Mouse (Mus musculus) liver, embryonic 15.5 days (tissue): ENCODE measurements at regions not wholly inside any gene's neighbourhood (a gene's known extent, or its start where the extent isn't known, plus 50 kb on each side); places are given as distances from the start of the nearest gene placed in this dataset.
A peak's percentile ranks its signal among the peaks of the same experiment; 100 is the strongest.

Source experiments
- ATAC-seq: fragments of 200-750 bp; cut with Nextera tagmentation; 2 replicates; pipeline ENCODE4 v1.8.0; 2017; ENCODE audit warnings: moderate number of reproducible peaks, mild to moderate bottlenecking, moderate library complexity; ENCODE audit not compliant: insufficient read depth
- H3K27ac ChIP-seq: fragments of 300-500 bp; sonication (generic); replicated peaks from 2 replicates; pipeline ENCODE4 v1.5.1; 2015; ENCODE audit warnings: mild to moderate bottlenecking, inconsistent platforms
- H3K27me3 ChIP-seq: fragments of 300-500 bp; sonication (generic); 2 replicates; pipeline ENCODE4 v1.6.1; 2015; ENCODE audit warnings: mild to moderate bottlenecking, inconsistent platforms
- H3K36me3 ChIP-seq: fragments of 300-500 bp; sonication (generic); replicated peaks from 2 replicates; pipeline ENCODE4 v1.6.1; 2015; ENCODE audit warnings: moderate library complexity, mild to moderate bottlenecking, inconsistent platforms
- H3K4me1 ChIP-seq: fragments of 300-500 bp; sonication (generic); replicated peaks from 2 replicates; pipeline ENCODE4 v1.6.1; 2015; ENCODE audit warnings: inconsistent platforms
- H3K4me2 ChIP-seq: fragments of 300-500 bp; sonication (generic); 2 replicates; pipeline ENCODE4 v1.6.1; 2015; ENCODE audit warnings: moderate library complexity, mild to moderate bottlenecking, inconsistent platforms
- H3K4me3 ChIP-seq: fragments of 300-500 bp; sonication (generic); replicated peaks from 2 replicates; pipeline ENCODE4 v1.5.1; 2015; ENCODE audit warnings: mild to moderate bottlenecking, inconsistent platforms
- H3K9ac ChIP-seq: fragments of 300-500 bp; sonication (generic); 2 replicates; pipeline ENCODE4 v1.6.1; 2015; ENCODE audit warnings: moderate library complexity, mild to moderate bottlenecking, inconsistent platforms
- H3K9me3 ChIP-seq: fragments of 300-500 bp; sonication (generic); replicated peaks from 2 replicates; pipeline ENCODE4 v1.6.1; 2016; ENCODE audit warnings: inconsistent platforms
- WGBS: fragments of 180-500 bp; shearing (Covaris S2); methylation state at CpG from one replicate; pipeline ENCODE4 v1.1.7; 2015; ENCODE audit warnings: mixed read lengths; ENCODE audit not compliant: insufficient replicate concordance; 5-methylcytosine and 5-hydroxymethylcytosine counted together

DNA sequence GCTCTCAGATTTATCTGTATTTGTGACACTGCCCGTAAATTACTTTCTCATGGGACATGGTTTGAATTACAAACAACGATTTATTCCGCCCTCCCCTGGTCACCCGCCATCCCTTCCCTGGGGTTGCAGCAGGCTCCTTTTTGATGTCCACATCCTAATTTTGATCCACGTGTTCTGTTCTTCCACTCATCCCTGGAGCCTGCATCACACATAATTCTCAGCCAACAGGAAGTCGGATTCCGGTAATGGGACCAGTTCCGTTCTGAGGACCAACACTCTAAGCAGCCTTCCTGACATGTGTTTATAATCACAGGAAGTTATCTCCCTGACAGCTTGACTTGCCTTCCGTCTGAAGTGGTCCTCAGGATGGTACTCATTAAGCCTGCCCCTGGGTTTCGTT is 399.6 kb upstream of the Jarid2 start:
- H3K27me3 ChIP-seq, result no peaks in the 10 kb centered on the region
- H3K4me2 ChIP-seq, result no peak overlapping the region
- no peaks in the 10 kb centered on the region for H3K4me1 ChIP-seq
- no peak for ATAC-seq
- H3K9ac ChIP-seq, result no peak overlapping the region
- 38% methylated on average over 10 of the region's 10 CpGs for WGBS
- no peaks in the 10 kb centered on the region for H3K36me3 ChIP-seq
- H3K27ac ChIP-seq, result no peak overlapping the region
- no peak overlapping the region for H3K4me3 ChIP-seq
- H3K9me3 ChIP-seq, result no peaks in the 10 kb centered on the region

GRCm38 (mm10) chr13:44332716-44333240 is 396.5 kb upstream of the Jarid2 start:
- Histone ChIP-seq H3K9ac (no peak overlapping the region), H3K9me3 (no peaks in the 10 kb centered on the region), H3K4me2 (no peak overlapping the region), H3K36me3 (no peaks in the 10 kb centered on the region), H3K4me3 (no peak overlapping the region), H3K27ac (no peak overlapping the region), H3K4me1 (no peaks in the 10 kb centered on the region), H3K27me3 (no peaks in the 10 kb centered on the region)
- WGBS, result 64% methylated on average over 11 of the region's 11 CpGs
- no peak for ATAC-seq

- Histone ChIP-seq H3K4me3 (no peak overlapping the region), H3K4me2 (no peak overlapping the region), H3K27me3 (no peaks in the 10 kb centered on the region), H3K9ac (no peak overlapping the region), H3K4me1 (peaks cover 10% of the 10 kb centered on the region), H3K9me3 (no peaks in the 10 kb centered on the region), H3K36me3 (no peaks in the 10 kb centered on the region), H3K27ac (no peak overlapping the region)
- ATAC-seq, result peak; percentile 80
- 19% methylated on average over 6 of the region's 6 CpGs for WGBS
These were observed 390.1 kb upstream of the Jarid2 start for GRCm38 (mm10) chr13:44339061-44339741.

GRCm38 (mm10) chr13:44345094-44345493 is 384.2 kb upstream of the Jarid2 start:
- Histone ChIP-seq H3K9me3 (no peaks in the 10 kb centered on the region), H3K4me3 (no peak overlapping the region), H3K36me3 (no peaks in the 10 kb centered on the region), H3K27ac (no peak overlapping the region), H3K4me1 (no peaks in the 10 kb centered on the region; the same call in 1 of the 2 replicates), H3K9ac (no peak overlapping the region), H3K4me2 (no peak overlapping the region), H3K27me3 (no peaks in the 10 kb centered on the region)
- no peak for ATAC-seq
- 76% methylated on average over 6 of the region's 6 CpGs for WGBS

DNA sequence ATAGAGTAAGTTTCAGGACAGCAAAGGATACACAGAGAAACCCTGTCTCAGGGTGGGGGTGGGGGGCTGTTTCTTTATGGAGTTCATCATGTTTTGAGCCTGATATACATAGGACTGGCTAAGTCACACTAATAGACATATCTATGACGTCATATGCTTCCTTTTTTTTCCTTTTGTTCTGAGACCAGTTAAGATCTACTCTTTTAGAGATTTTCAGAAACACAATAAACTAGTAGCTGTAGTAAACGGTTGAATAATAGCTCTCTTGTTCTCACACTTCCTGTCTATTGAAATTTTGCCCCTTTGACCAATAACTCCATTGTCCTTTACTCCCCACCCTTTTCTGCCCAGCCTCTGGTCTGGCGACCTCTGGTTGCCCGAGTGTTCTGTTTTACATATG is 382.6 kb upstream of the Jarid2 start:
- H3K9me3 ChIP-seq, result no peaks in the 10 kb centered on the region
- H3K4me1 ChIP-seq, result no peaks in the 10 kb centered on the region
- no peak overlapping the region for H3K4me2 ChIP-seq
- no peak overlapping the region for H3K9ac ChIP-seq
- H3K27me3 ChIP-seq, result no peaks in the 10 kb centered on the region
- ATAC-seq, result no peak
- no peak overlapping the region for H3K27ac ChIP-seq
- WGBS, result 51% methylated on average over 4 of the region's 4 CpGs
- H3K36me3 ChIP-seq, result no peaks in the 10 kb centered on the region
- H3K4me3 ChIP-seq, result no peak overlapping the region

- WGBS, result 64% methylated on average over 9 of the region's 9 CpGs
- Histone ChIP-seq H3K9ac (no peak overlapping the region), H3K4me3 (no peak overlapping the region), H3K9me3 (no peaks in the 10 kb centered on the region), H3K36me3 (no peaks in the 10 kb centered on the region), H3K27me3 (no peaks in the 10 kb centered on the region), H3K27ac (no peak overlapping the region), H3K4me1 (no peaks in the 10 kb centered on the region), H3K4me2 (no peak overlapping the region)
- ATAC-seq, result no peak
These were observed 381.6 kb upstream of the Jarid2 start for GRCm38 (mm10) chr13:44347662-44348061.

GRCm38 (mm10) chr13:44353899-44354298 is 375.4 kb upstream of the Jarid2 start:
- Histone ChIP-seq H3K4me2 (no peak overlapping the region), H3K4me1 (no peaks in the 10 kb centered on the region), H3K27ac (no peak overlapping the region), H3K9me3 (no peaks in the 10 kb centered on the region), H3K4me3 (no peak overlapping the region), H3K36me3 (no peaks in the 10 kb centered on the region), H3K27me3 (no peaks in the 10 kb centered on the region), H3K9ac (no peak overlapping the region)
- no peak for ATAC-seq
- WGBS, result 43% methylated on average over 9 of the region's 9 CpGs

DNA sequence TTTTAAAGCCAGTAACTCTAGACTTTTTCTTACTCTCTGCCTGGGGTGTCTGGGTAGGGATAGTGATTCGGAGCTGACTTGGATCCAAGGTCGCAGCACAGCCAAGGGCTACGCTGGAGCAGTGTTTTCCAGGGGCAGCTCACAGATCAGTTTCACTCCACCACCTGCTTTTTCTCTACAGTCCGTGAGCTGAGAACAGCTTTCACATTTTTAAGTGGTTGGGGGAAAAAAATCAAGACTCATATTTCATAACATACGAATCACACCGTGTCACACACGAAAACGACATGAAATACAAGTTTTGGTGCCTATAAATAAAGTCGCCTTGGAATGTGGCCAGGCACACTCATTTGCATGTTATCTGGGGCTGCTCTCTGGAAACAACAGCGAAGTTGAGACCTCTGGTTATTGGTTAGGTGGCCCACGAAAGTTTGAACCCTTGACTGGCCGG is 373.5 kb upstream of the Jarid2 start:
- H3K4me3 ChIP-seq, result no peak overlapping the region
- no peaks in the 10 kb centered on the region for H3K4me1 ChIP-seq
- H3K4me2 ChIP-seq, result no peak overlapping the region
- no peaks in the 10 kb centered on the region for H3K36me3 ChIP-seq
- H3K27ac ChIP-seq, result no peak overlapping the region
- no peak overlapping the region for H3K9ac ChIP-seq
- H3K9me3 ChIP-seq, result no peaks in the 10 kb centered on the region
- ATAC-seq, result no peak
- WGBS, result 44% methylated on average over 12 of the region's 12 CpGs
- no peaks in the 10 kb centered on the region for H3K27me3 ChIP-seq

GRCm38 (mm10) chr13:44356981-44357380 is 372.3 kb upstream of the Jarid2 start:
- no peak overlapping the region for H3K9ac ChIP-seq
- ATAC-seq, result no peak
- no peaks in the 10 kb centered on the region for H3K4me1 ChIP-seq
- H3K4me3 ChIP-seq, result no peak overlapping the region
- 78% methylated on average over 11 of the region's 11 CpGs for WGBS
- H3K4me2 ChIP-seq, result no peak overlapping the region
- no peaks in the 10 kb centered on the region for H3K9me3 ChIP-seq
- no peak overlapping the region for H3K27ac ChIP-seq
- no peaks in the 10 kb centered on the region for H3K27me3 ChIP-seq
- H3K36me3 ChIP-seq, result no peaks in the 10 kb centered on the region

DNA sequence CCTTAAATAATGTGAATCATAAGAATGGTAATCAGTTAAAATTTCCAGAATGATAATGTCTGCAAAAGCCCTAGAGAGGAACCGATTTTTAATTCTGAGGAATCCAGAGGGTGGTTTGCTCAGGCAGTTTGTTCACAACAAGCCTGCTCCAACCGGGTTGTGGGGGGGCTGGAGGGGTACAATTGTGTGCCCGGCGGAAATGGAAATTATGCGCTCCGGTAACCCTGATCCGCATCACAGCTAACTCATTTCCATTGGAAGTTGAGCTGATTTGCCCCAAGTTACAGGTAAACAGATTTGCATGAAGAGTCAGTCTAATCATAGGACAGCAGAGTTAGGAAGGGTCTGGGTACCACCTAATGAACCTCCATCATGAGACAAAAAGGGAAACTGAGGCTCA is 369.9 kb upstream of the Jarid2 start:
- H3K4me1 ChIP-seq, result no peaks in the 10 kb centered on the region
- no peak overlapping the region for H3K9ac ChIP-seq
- H3K4me3 ChIP-seq, result no peak overlapping the region
- 69% methylated on average over 7 of the region's 7 CpGs for WGBS
- no peak overlapping the region for H3K4me2 ChIP-seq
- ATAC-seq, result no peak
- H3K9me3 ChIP-seq, result no peaks in the 10 kb centered on the region
- H3K36me3 ChIP-seq, result no peaks in the 10 kb centered on the region
- no peaks in the 10 kb centered on the region for H3K27me3 ChIP-seq
- no peak overlapping the region for H3K27ac ChIP-seq

DNA sequence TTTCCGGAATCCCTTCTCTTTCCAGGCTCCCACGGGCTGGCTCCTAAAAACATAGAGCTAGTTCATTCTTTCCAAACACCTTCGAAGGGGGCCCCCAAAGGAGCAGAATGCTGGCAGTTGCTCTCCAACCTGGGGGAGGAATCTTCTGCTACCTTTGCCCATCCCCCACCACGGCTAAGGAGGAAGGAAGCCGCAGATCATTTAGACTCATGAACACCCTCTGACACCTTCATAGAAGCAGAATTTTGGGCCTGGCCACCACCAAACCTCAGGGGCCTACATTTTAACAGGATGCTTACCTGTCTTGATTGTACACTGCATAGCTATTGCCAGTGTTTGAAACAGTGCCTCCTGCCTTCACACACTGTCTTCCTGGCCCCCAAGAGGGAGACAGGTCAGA is 369.3 kb upstream of the Jarid2 start:
- no peak for ATAC-seq
- 19% methylated on average over 5 of the region's 5 CpGs for WGBS
- H3K27ac ChIP-seq, result no peak overlapping the region

More for the DNA sequence above, 369.3 kb upstream of the Jarid2 start:
- H3K9me3 ChIP-seq, result no peaks in the 10 kb centered on the region
- H3K4me1 ChIP-seq, result no peaks in the 10 kb centered on the region
- no peak overlapping the region for H3K9ac ChIP-seq
- H3K4me3 ChIP-seq, result no peak overlapping the region
- H3K27me3 ChIP-seq, result no peaks in the 10 kb centered on the region
- H3K36me3 ChIP-seq, result no peaks in the 10 kb centered on the region
- H3K4me2 ChIP-seq, result no peak overlapping the region
